In genomic region chr3:96058231-96058896, GRCm38 (mm10) we compare ENCODE assay signal across 8 mouse cellular contexts. TPM values are rescaled to one million over a fixed set of nuclear protein-coding genes. Genes with fewer than 3 reads are reported as not detected.
DNase-seq lines count a peak whose midpoint lies in the region; ATAC-seq lines count a peak whose summit lies in the region.

Vps45 (minus strand) TSS chr3:96058466.

- peak within 1 kb of the TSS; percentile 79 for H3K27ac ChIP-seq in hindbrain, embryonic 11.5 days (ENCODE audit: low read depth, low read length)

- peak within 1 kb of the TSS; percentile 73 for H3K9ac ChIP-seq in hindbrain, embryonic 11.5 days (ENCODE audit: low read depth, low read length)

- no peaks in the 10 kb centered on the region for H3K9me3 ChIP-seq in hindbrain, embryonic 11.5 days (ENCODE audit: control insufficient read depth, low read length)

- H3K4me3 ChIP-seq in hindbrain, embryonic 11.5 days (ENCODE audit: low read depth, low read length) = peak within 1 kb of the TSS; percentile 62

- DNase-seq in R1 (ENCODE audit: low read depth, low spot score) = peak; percentile 84
- DNase-seq in cerebellum, adult 9-11 months = peak; percentile 80
- DNase-seq in frontal cortex, postnatal 10 days (ENCODE audit: low spot score in 2 of 2) = peak; percentile 42 to 66
- DNase-seq in hindbrain, embryonic 11.5 days (ENCODE audit: low spot score) = peak; percentile 70
- peak; percentile 59 to 64 for DNase-seq in layer of hippocampus, postnatal 25 days (ENCODE audit: extremely low spot score in 1 of 2, low spot score in 1 of 2)
- peak; percentile 64 for DNase-seq in lung, postnatal 25 days (ENCODE audit: low spot score)
- DNase-seq in retina, postnatal 7 days (ENCODE audit: low read depth, low spot score) = peak; percentile 19
- DNase-seq in urinary bladder, postnatal 36 days (ENCODE audit: low spot score in 2 of 2) = peak; percentile 47 to 64

- no peaks in the 10 kb centered on the region for H3K36me3 ChIP-seq in hindbrain, embryonic 11.5 days (ENCODE audit: control insufficient read depth, insufficient read depth, low read length)

- H3K4me2 ChIP-seq in hindbrain, embryonic 11.5 days (replicated peaks; ENCODE audit: low read depth, low read length) = peak within 1 kb of the TSS; percentile 84

- ATAC-seq in hindbrain, embryonic 11.5 days (ENCODE audit: low FRiP score) = peak; percentile 85

- no peaks in the 10 kb centered on the region for H3K27me3 ChIP-seq in hindbrain, embryonic 11.5 days (ENCODE audit: control insufficient read depth, insufficient read depth, low read length)

- 2% methylated on average over 18 of the region's 18 CpGs for WGBS in hindbrain, embryonic 11.5 days

- H3K4me1 ChIP-seq in hindbrain, embryonic 11.5 days (replicated peaks; ENCODE audit: control insufficient read depth, insufficient read depth, low read length) = no peaks in the 10 kb centered on the region

RNA-seq across cellular contexts. Expression of gene Vps45, which starts in this region (rescaled TPM):
- polyA plus RNA-seq in hindbrain, embryonic 11.5 days (2014; fragmentation: Nextera tagmentation; extraction: Ambion mirVana) = 27.4 and 27.9 TPM in 2 replicates
- 10 to 100 TPM; 42.2 to 45.0 TPM for total RNA-seq in layer of hippocampus, postnatal 25 days (2021)

Comparison
In these comparisons a context has a peak if more than half of its experiments do, and no peak if none do; other contexts are left out.
1. Peak in every context shown above with its lines: DNase-seq, ATAC-seq, H3K4me3 ChIP-seq and H3K27ac ChIP-seq.
2. DNase-seq: peak in every context shown above with its lines; median percentile 84 in R1; 80 in cerebellum, adult 9-11 months; 70 in hindbrain, embryonic 11.5 days; 64 in lung, postnatal 25 days; 62 in layer of hippocampus, postnatal 25 days; 56 in urinary bladder, postnatal 36 days; 54 in frontal cortex, postnatal 10 days; 19 in retina, postnatal 7 days.